Mouse (Mus musculus): Measurements from ENCODE around the gene Sh2d6. TPM values are rescaled to one million over a fixed set of nuclear protein-coding genes. Genes with fewer than 3 reads are reported as not detected.

Sh2d6 gene
- 2.2 and 2.8 TPM in 2 replicates for polyA plus RNA-seq (2012; rRNA removed)

DNA sequence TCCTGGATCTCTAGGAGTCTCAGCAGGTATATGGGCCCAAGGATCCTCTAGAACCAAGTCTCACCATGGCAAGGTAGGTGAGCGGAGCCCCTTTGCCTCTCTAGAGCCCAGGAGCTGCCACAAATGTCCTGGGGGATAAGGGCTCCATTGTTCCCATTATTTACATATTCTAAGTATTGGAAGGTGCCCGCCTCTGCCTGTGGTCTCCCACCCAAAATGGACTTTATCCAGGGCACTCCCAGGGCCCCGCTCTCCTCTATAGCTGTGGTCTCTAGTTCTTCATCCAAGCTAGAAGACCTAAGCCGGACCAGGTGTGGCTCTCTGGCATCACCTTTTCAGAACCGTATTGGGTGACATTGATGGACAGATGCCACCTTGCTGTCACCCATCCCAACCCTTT lies at the start of gene Sh2d6:
Gene Sh2d6 (minus strand): TSS at position 101 of the 400 bp plus-strand sequence.
- DNase-seq (ENCODE audit: low spot score) = no peak

DNA sequence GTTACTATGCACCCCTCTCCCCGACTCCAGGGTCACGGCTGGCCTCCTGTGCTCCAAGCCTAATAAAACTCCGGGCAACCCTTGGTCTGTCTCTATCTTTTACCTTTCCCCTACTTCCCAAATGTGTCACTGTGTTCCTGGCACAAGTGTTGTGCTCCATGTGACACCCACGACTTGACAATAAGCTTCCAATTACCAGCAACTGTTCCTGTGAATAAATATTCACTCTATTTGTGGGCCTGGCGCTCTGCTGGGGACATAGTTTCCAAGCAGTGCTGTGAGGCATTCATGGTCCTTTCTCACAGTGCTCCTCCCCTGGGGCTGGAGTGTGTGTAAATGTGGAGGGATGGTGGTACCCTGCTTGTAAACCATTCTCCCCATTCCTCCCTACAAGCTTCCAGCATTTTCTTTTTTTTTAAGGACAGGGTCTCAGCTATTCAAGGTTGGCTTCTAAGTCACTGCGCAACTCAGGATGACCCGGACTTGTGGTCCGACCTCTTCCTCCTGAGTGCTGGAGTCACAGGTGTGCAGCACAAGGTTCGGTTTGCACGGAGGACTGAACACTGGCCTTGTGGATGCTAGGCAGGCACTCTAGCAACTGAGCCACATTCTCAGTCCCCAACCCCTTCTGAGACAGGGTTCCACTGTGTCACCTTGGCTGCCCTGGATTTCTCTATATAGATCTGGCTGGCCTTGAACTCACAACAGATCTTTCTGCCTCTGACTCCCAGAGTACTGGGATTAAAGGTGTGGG lies 49.3 kb upstream of the Sh2d6 start:
- no peak for DNase-seq (ENCODE audit: low spot score)

DNA sequence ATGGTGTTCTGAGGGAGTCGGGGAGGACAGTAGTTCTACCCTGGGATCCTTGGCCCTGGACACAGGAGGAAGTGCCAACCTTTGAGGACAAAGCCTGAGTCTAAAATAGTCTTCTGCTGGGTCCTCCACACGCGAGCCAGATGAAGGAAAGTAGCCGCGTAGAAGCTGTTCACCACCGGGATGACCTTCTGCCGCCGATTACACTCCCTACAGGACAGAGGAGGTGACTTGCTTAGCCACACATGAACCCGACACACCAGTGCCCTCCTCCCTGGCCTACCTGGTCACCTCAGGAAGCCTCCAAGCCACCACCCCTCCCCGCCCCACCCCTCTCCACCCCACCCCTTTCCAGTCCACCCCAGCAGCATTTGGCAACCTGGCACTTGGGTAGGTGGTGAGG lies 47.2 kb upstream of the Sh2d6 start:
- DNase-seq (ENCODE audit: low spot score) = no peak

DNA sequence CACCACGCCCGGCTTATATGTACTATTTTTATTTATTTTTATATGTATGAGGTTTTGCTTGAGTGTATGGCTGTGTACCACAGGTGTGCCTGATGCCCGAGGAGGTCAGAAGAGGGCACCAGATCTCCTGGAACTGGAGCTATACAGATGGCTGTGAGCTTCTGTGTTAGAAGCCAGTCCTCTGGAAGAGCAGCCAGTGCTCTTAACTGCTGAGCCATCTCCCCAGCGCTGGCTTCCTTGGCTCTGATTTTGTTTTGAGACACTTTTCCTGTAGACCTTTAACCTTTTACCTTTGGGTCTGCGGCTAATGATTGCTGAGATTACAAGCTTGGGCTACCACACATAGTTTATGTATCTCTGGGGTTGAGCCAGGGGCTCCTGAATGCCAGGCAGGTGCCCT lies 46.0 kb upstream of the Sh2d6 start:
- DNase-seq (ENCODE audit: low spot score) = no peak

DNA sequence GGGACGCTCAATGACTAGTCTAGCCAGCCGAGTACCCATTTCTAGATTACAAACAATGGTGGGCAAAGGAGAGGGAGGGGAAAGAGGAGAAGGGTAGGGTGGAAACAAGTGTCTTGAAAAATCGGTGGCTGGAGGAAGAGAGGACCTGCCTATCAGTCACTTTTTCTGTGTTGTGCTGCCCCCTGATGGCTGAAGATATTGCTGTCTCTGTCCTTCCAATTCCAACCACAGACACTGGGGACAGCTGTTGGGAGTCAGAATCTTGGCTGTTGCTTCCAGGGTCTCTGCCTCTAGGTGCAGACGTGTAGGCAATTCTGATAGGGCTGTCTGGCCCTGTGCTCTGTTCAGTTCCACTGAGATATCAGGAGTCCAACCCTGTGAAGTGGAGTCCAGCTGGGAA lies 44.5 kb upstream of the Sh2d6 start:
- peak; percentile 56 for DNase-seq (ENCODE audit: low spot score)

DNA sequence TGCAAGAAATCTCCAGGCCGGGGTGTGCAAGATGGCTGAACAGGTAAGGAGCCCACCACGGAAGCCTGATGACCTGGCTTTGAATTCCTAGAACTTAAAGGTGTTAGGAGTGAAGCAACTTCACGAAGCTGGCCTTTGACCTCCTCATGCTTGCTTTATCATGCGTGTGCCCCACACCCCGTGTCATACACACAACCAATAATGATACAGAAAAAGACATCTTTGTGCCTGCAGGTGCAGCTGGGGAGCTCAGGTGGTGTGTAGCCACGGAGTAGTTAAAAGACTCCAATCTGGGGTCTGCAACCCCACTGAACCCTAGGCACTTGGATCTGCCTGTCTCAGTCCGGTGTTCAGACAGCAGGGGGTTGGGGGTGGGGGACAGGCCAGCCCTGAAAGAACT lies 44.0 kb upstream of the Sh2d6 start:
- DNase-seq (ENCODE audit: low spot score) = no peak

DNA sequence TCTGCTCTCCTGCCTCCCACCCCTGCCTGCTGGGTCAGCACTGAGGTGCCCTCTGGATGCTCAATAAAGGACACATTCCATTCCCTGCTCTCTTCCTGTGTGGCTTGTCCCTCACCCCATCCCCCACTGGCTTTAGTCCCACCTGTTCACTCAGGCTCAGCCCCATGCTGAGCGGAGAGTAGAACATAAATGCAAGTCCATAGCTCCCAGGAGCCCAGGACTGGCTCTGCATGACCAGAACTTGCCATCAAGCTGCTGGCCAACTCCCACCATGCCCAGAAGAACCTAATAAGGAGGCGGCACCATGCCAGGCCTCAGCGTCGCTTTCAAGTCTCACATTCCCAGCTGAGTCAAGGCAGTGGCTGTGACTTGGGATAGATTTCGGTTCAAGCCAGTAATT lies 41.4 kb upstream of the Sh2d6 start:
- no peak for DNase-seq (ENCODE audit: low spot score)

DNA sequence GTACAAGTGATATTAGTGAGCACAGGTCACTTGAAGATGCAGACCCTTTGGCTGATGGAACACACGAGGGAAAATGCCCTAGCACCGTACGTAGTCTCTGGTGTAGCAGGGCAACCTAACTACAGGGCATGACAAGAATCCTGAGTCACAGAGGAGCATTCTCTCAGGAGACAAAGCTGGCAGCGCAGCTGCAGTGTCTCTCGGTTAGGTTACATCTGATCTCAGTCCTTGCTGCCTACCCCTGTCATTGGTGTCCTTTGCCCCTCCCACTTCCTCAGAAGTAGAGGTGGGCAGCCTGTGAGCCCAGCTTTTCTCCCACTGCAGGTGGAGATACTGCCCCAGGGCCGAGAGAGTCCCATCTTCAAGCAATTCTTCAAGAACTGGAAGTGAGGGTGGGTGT lies 41.0 kb upstream of the Sh2d6 start:
- no peak for DNase-seq (ENCODE audit: low spot score)

DNA sequence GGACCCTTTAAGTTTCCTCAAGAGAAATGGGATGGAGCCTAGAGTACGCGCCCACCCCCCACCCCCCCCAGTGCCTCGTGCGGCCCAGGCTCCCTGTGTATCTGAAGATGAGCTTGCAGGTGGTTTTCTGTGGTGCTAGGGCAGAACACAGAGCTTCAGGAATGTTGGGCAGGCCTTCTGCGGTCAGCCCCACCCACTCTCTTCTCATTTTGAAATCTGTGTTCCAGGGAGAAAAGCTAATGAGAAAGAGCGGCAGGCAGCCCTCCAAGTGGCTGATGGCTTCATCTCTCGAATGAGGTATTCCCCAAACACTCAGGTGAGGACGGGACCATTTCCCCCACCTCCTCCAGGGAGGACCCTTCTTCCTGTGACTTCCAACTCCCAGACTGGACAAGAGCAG lies 39.3 kb upstream of the Sh2d6 start:
- DNase-seq (ENCODE audit: low spot score) = no peak

DNA sequence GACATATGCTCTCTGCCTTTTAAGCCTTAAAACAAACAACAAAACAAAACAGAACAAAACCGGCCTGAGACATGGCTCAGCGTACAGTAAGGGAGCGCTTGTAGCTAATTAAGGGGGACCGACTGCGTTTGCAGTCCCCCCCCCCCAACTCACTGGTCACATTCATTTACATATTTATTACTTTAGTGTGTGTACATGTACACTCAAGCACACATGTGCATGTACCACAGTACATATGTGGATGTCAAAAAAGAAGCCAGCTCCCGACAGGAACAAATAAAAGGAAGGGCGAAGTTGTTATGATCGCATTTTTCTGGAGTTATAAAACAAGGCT lies 31.5 kb upstream of the Sh2d6 start:
- no peak for DNase-seq (ENCODE audit: low spot score)

DNA sequence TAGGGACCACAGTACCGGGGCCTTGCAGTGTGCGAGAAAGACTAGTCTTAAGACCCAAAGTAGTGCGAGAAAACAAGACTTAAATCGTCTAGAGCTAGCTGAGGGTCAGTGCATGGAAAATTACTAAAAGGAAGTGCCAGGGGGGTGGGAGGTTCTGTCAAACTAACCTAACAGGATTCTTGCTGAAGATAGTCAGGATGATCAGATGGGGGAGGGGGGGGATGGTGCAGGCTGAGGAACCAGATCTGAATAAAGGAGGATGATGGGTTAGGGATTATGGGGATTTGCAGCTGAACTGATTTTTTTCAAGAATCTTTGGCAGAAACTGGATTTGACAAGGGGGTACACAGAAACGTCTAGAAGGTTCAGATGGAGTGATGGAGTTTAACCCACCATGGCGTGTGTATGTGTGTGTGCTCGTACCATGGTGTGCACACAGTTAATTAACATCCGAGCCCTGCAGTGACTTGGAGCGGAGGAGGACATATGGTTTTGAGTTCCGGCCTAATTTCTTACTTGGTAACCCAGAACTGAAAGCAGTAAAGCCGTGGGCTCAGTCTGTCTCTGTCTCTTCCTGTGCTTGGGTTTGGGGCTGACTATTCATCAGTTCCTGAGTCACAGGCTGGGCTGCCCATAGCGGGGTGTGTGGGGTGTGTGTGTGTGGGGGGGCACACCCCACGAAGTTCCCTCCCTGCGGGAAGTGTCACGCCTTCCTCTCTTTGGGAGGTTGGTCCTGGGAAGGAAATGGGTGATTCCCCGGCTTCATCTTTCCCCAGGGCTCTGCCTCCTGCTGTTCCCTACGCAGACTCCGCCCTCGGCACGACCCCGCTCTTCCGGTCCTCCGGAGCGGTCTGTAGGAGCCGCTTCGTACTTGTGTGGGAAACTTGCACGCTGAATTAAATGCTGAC lies 30.9 kb upstream of the Sh2d6 start:
- DNase-seq (ENCODE audit: low spot score) = no peak

DNA sequence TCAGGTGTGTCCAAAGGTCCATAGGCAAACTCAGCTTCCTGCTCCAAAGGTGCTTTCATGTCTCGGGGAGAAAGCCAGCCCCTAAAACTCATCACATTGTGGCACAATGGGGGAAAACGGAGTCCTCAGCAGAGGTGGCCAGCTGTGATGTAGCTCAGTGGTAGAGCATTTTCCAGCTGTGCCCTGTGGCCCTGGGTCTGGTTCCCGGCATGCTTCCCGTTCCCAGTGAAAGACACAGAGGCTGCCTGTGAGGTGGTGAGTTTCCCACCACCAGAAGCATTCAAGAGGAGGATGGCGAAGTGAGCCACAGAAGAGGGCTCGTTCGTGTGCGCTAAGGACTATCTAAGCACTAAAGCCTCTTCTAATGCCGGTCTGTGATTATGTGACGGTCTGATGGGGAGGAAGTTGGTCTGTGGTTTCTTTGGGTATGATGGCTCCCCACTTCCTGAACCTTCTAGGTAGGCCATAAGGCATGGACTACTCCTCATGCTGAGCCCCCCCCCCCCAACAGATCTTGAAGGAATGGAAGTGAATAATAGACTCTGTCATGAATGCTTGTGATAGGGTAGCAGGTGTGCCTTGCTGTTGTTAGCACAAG lies 29.1 kb upstream of the Sh2d6 start:
- DNase-seq (ENCODE audit: low spot score) = no peak

DNA sequence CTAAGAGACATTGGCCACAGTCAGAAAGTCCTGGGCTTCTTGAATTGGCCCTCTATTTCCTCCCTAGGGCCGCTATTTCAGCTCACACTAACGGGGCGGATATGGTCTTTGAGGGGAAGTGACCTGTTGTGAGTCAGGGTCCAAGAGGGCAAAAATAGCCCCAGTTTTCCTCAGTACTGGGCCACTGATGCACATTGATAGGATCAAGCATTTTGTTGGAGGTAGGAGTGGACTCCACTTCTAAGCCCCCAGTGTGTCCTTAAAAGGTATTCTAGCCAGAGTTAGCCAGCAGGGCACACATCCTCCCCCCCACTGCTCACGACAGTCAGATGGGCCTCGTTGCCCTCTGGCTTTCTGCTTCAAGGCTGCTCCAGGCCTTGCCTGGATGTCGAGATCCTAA lies 28.5 kb upstream of the Sh2d6 start:
- DNase-seq (ENCODE audit: low spot score) = no peak

DNA sequence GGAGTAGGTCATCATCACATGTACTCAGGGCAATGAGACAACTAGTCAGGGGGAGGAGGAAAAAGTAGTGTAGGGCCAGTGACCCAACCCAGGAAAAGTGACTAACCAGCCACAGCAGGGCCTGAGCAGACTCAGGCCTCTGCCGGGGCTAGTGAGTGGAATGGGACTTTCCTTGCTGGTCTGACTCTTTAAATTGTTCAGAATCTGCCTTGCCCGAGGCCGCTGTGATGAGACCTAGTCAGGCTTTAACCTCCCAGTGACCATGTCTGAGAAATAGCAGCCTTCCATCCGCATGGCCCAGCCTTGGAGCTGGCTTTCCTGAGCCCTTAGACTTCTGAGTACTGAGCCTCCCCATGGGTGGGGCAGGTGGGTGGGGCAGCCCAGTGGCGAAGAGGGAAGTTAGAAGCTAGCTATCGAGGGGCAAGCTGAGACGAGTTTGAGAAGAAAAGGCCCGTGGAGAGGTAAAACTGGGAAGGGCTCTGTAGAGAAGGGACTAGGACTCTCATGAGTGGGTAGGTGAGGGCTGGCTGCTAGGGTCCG lies 27.6 kb upstream of the Sh2d6 start:
- DNase-seq (ENCODE audit: low spot score) = peak; percentile 64

DNA sequence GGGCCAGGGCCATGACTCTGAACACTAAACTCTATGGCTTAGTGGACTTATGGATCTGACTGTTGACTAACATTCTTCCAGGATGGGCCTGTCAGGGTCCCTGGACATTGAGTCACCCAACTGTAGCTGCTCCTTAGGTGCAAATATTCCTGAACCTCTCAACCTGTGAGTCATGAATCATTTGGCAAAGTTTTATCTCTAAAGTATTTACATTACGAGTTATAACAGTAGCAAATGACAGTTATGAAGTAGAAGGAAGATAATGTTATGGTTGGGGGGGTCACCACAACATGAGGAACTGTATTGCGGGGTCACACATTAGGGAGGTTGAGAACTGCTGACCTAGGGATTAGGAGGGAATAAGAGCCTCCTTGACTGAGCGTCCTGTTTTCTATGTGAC lies 26.4 kb upstream of the Sh2d6 start:
- DNase-seq (ENCODE audit: low spot score) = no peak

DNA sequence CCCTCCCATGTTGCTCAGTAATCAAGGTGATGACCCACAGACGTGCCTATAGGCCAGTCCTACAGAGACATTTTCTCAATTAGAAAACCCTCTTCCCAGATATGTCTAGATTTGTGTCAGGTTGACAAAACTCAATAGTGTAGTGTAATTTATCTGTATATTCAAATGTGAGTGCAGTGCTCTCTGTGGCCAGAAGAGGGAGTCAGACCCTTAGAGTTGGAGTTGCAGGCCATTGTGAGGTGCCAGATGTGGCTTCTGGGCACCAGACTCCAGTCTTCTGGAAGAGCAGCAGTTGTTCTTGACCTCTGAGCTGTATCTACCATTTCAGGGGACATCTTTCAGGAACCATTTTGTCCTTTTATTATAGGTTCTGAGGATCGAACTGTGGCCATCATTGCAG lies 25.6 kb upstream of the Sh2d6 start:
- DNase-seq (ENCODE audit: low spot score) = no peak

DNA sequence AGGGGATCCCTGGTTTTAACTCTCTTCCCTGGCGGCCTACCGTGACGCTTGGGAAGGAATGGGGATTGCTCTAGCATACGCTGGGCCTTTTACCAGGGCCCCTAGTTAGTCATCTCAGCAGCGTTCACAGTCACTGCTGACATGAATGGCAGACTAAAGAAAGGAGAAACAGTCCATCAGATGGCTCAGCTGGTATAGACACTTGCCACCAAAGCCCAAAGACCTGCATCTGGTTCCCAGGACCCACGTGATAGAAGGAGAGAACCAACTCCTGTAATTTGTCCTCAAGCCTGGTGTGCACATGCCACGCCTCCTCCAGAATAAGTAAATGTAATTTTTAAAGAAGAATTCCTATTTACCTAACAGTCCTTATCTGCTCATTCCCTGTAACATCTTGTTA lies 23.9 kb upstream of the Sh2d6 start:
- DNase-seq (ENCODE audit: low spot score) = no peak

DNA sequence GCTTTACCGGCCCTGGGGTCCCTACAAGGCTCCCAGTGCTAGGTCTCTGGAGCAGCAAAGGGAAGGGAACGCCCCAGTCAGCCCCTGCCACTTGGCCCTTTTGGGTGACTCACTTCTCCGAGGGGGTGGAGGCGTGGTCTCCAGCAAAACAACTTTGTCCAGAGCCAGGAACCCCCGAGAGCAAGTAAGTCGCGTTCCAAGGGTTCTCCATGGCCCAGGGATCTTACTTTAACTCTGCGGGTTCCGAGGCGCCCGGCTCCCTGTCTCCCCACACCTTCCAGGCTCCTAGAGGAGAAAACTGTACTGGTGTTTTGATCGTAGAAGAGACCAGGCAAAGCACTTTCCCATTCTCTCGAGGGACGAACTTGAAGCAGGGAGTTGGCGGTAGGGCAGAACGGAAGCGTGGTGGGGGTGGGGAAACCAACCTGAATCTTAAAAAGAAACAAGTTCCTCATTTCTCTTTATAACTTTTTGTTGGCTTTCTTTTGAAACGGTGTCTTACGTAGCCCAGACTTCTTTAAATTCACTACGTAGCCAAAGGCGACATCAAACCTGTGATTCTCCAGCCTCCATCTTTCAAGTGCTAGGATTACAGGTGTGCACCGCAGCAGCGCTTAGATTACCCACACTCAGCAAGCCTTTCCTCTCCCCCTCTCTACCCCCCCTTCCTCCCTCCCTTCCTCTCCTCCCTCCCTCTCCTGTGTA lies 22.9 kb upstream of the Sh2d6 start, which contains the start of gene Capg:
Gene Capg (plus strand): TSS at position 109 of the 705 bp plus-strand sequence.
- DNase-seq (ENCODE audit: low spot score) = peak; percentile 65

DNA sequence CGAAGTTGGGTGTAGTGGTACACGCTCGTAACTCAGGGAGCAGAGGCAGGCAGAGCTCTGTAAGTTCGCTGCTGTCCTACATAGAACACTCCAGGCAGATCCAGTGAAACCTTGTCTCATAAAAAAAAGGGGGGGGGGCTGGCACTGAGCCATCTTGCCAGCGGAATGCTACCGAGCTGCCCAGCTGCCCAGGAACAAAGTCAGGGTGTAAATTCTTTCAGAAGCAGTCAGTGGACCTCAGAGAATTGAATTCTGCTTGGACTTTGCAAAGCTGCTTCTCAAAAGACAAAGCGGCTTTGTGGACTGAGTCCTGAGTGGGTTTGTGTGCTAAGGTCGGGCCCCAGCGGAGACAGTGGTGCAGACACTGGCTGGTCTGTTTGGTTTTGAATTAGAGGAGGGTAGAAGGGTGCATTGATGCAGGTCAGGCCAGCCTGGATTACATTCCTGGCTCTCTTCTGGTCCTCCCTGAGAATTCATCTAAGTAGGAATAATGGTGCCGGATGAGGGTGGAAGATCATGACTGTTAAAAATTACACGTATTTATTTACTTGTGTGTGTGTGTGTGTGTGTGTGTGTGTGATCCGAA lies 21.9 kb upstream of the Sh2d6 start:
- DNase-seq (ENCODE audit: low spot score) = no peak

DNA sequence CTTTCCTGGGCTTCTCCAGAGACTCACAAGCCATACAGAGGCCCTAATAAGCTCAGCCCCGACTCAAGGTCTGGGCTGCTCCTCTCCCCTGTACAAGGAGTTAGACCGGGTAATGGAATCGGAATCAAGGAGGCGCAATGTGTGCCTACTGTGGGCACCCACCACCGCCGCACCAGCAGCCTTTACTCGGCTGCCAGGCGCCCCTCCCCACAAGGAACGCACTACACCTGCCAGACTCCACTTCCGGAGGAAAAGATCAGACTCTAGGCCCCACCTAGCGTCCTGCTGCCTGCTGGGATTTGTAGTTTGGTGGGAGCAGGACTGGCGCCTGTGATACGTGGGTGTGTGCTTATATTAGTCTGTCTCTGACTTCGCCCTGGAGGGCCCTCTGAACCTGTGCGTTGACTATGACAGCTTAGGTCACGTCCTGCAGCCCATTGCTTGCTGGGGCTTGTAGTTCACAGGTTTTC lies 17.1 kb upstream of the Sh2d6 start:
- DNase-seq (ENCODE audit: low spot score) = peak; percentile 70

DNA sequence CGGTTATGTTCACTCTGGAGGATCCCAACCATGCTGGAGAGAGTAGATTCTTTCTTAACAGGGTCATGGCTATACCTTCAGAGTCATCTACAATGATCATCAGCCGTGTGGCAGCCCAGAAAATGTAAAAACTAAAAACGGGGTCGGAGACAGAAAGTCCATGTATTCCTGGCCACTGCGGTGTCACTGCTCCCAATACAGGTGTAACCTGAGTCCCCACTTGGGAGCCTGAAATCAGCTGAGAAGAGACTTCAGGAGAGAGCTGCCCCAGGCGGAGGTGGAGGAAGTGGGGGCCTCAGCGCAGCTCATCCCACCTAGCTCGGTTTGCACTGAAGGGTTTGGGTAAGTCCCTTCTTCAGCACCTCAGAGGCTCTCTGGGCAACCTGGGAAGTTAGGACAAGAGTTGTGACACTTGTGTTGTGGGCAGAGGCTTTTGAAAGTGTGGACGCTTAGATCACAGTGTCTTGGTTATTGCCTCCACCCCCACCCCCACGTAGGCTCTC lies 16.5 kb upstream of the Sh2d6 start:
- DNase-seq (ENCODE audit: low spot score) = no peak

Measured in urinary bladder, adult 2 months (tissue).